Mouse (Mus musculus) liver, embryonic 14.5 days (tissue): ENCODE measurements around the gene Castor2.

Experiments
- CTCF ChIP-seq: IDR thresholded peaks from 2 replicates; pipeline ENCODE4 v1.5.1; 2016; ENCODE audit warnings: antibody characterized with exemption, low read depth, control low read depth
- EP300 ChIP-seq: IDR thresholded peaks from 2 replicates; pipeline ENCODE4 v1.6.1; 2016; ENCODE audit warnings: antibody characterized with exemption, low read depth

GRCm38 (mm10) chr5:134182172-134182571 is 82.7 kb downstream of the Castor2 start:
- TF ChIP-seq EP300 (no peak), CTCF (no peak)
